8 mouse cellular contexts compared by ENCODE assay signal in genomic region chr6:38252766-38253735, GRCm38 (mm10). TPM values are rescaled to one million over a fixed set of nuclear protein-coding genes. Genes with fewer than 3 reads are reported as not detected.
A peak's percentile ranks its signal among the peaks of the same experiment; 100 is the strongest.
DNase-seq lines count a peak whose midpoint lies in the region; ATAC-seq and TF ChIP-seq lines count a peak whose summit lies in the region.

No protein-coding gene starts in this region.

- ATAC-seq in embryonic facial prominence, embryonic 13.5 days (ENCODE audit: insufficient number of reproducible peaks, insufficient read depth, low FRiP score, low TSS enrichment, low read depth): no peak
- ATAC-seq in kidney, postnatal 0 days (replicated peaks; ENCODE audit: low FRiP score, low read depth): no peak

- WGBS in embryonic facial prominence, embryonic 13.5 days: 5% methylated on average over 19 of the region's 19 CpGs
- 2% methylated on average over 19 of the region's 19 CpGs for WGBS in kidney, postnatal 0 days

- DNase-seq in cerebellum, adult 8-10 months: peak; percentile 30
- DNase-seq in cerebellum, adult 11 months: no peak
- DNase-seq in 3T3-L1 (ENCODE audit: low read depth, low spot score): peak; percentile 58
- peak; percentile 65 for DNase-seq in kidney, postnatal 0 days (ENCODE audit: low spot score)
- peak; percentile 62 for DNase-seq in neural tube, embryonic 10.5 days (ENCODE audit: extremely low spot score, low spot score)
- no peak for DNase-seq in urinary bladder, postnatal 14 days (ENCODE audit: low spot score)
- DNase-seq in ovary, postnatal 10 days (ENCODE audit: low spot score): no peak

- H3K4me3 ChIP-seq in embryonic facial prominence, embryonic 13.5 days: peak overlapping the region; percentile 90
- peak overlapping the region; percentile 75 for H3K4me3 ChIP-seq in kidney, postnatal 0 days (replicated peaks; ENCODE audit: low read depth, low read length)

- no peak for TF ChIP-seq CTCF in kidney, postnatal 0 days (IDR thresholded peaks at IDR 0.05; ENCODE audit: low read depth)

- no peaks in the 10 kb centered on the region for H3K9me3 ChIP-seq in embryonic facial prominence, embryonic 13.5 days
- H3K9me3 ChIP-seq in kidney, postnatal 0 days (replicated peaks; ENCODE audit: low read length): no peaks in the 10 kb centered on the region

- no peaks in the 10 kb centered on the region for H3K27me3 ChIP-seq in embryonic facial prominence, embryonic 13.5 days
- no peaks in the 10 kb centered on the region for H3K27me3 ChIP-seq in kidney, postnatal 0 days (ENCODE audit: insufficient read depth, low read length)

- H3K4me1 ChIP-seq in embryonic facial prominence, embryonic 13.5 days: peaks cover 30% of the 10 kb centered on the region
- peaks cover 15% of the 10 kb centered on the region; the same call in 1 of the 2 replicates for H3K4me1 ChIP-seq in kidney, postnatal 0 days (replicated peaks; ENCODE audit: insufficient read depth, low read length)

- H3K27ac ChIP-seq in embryonic facial prominence, embryonic 13.5 days: peak overlapping the region; percentile 89
- H3K27ac ChIP-seq in kidney, postnatal 0 days: peak overlapping the region; percentile 82

- peak overlapping the region; percentile 74 for H3K4me2 ChIP-seq in embryonic facial prominence, embryonic 13.5 days
- H3K4me2 ChIP-seq in kidney, postnatal 0 days (ENCODE audit: low read length): peak overlapping the region; percentile 97

- peak overlapping the region; percentile 96 for H3K9ac ChIP-seq in embryonic facial prominence, embryonic 13.5 days
- peak overlapping the region; percentile 87 for H3K9ac ChIP-seq in kidney, postnatal 0 days (ENCODE audit: low read depth, low read length)

- H3K36me3 ChIP-seq in embryonic facial prominence, embryonic 13.5 days: no peaks in the 10 kb centered on the region
- H3K36me3 ChIP-seq in kidney, postnatal 0 days (ENCODE audit: insufficient read depth, low read length): no peaks in the 10 kb centered on the region

RNA-seq across cellular contexts. Expression of gene D630045J12Rik, which starts 0.8 kb away (rescaled TPM):
- 7.7 and 8.3 TPM in 2 replicates for polyA plus RNA-seq in embryonic facial prominence, embryonic 13.5 days (2015; fragmentation: Nextera tagmentation; extraction: Ambion mirVana)
- 3.4 and 3.5 TPM in 2 replicates for polyA plus RNA-seq in kidney, postnatal 0 days (2015; fragmentation: Nextera tagmentation; extraction: Ambion mirVana)

RNA-seq across cellular contexts. Expression of gene Zc3hav1l, which starts 46.0 kb away (rescaled TPM):
- polyA plus RNA-seq in embryonic facial prominence, embryonic 13.5 days (2015; fragmentation: Nextera tagmentation; extraction: Ambion mirVana): 13.7 and 15.6 TPM in 2 replicates
- polyA plus RNA-seq in kidney, postnatal 0 days (2015; fragmentation: Nextera tagmentation; extraction: Ambion mirVana): 4.9 and 5.3 TPM in 2 replicates

Comparison
In these comparisons a context has a peak if more than half of its experiments do, and no peak if none do; other contexts are left out.
1. DNase-seq: peak in cerebellum, adult 8-10 months (single experiment), 3T3-L1 (single experiment), kidney, postnatal 0 days (single experiment) and neural tube, embryonic 10.5 days (single experiment); none in cerebellum, adult 11 months (single experiment), urinary bladder, postnatal 14 days (single experiment) and ovary, postnatal 10 days (single experiment).